Mouse (Mus musculus): Measurements from ENCODE around the gene Ercc1. TPM values are rescaled to one million over a fixed set of nuclear protein-coding genes. Genes with fewer than 3 reads are reported as not detected.

The Ercc1 gene
- polyA plus RNA-seq, 1 experiment from 2014 or later = 114 TPM

GRCm38 (mm10) chr7:19304501-19305412, 39.8 kb upstream of the Ercc1 start:
- Histone ChIP-seq H3K4me1 (peaks cover 47% of the 10 kb centered on the region), H3K36me3 (no peaks in the 10 kb centered on the region), H3K4me3 (peak overlapping the region; percentile 35), H3K27ac (replicated peaks) (no peak overlapping the region), H3K9ac (replicated peaks) (peak overlapping the region; percentile 24; the same call in 1 of the 2 replicates), H3K4me2 (replicated peaks) (peak overlapping the region; percentile 54), H3K9me3 (no peaks in the 10 kb centered on the region), H3K27me3 (peaks cover 76% of the 10 kb centered on the region)
- under 1% methylated on average over 48 of the region's 48 CpGs for WGBS
- no peak for ATAC-seq (ENCODE audit: low FRiP score, low read depth)

- no peak for ATAC-seq (ENCODE audit: low FRiP score, low read depth)
- Histone ChIP-seq H3K4me1 (peaks cover 48% of the 10 kb centered on the region), H3K36me3 (no peaks in the 10 kb centered on the region), H3K4me3 (peak overlapping the region; percentile 35; the same call in 1 of the 2 replicates), H3K9me3 (no peaks in the 10 kb centered on the region), H3K27me3 (peaks cover 76% of the 10 kb centered on the region), H3K4me2 (replicated peaks) (no peak overlapping the region; the same call in 1 of the 2 replicates), H3K9ac (replicated peaks) (no peak overlapping the region), H3K27ac (replicated peaks) (no peak overlapping the region)
- 14% methylated on average over 6 of the region's 6 CpGs for WGBS
Observed at GRCm38 (mm10) chr7:19305413-19305735, 39.2 kb upstream of the Ercc1 start.

- 54% methylated on average over 16 of the region's 16 CpGs for WGBS
- no peaks in the 10 kb centered on the region for H3K9me3 ChIP-seq
- H3K27me3 ChIP-seq = peaks cover 76% of the 10 kb centered on the region
- ATAC-seq (ENCODE audit: low FRiP score, low read depth) = no peak
- no peak overlapping the region for H3K9ac ChIP-seq (replicated peaks)
- peaks cover 50% of the 10 kb centered on the region for H3K4me1 ChIP-seq
- H3K36me3 ChIP-seq = no peaks in the 10 kb centered on the region
- H3K4me2 ChIP-seq (replicated peaks) = no peak overlapping the region
- H3K4me3 ChIP-seq = no peak overlapping the region
- H3K27ac ChIP-seq (replicated peaks) = no peak overlapping the region
Observed at GRCm38 (mm10) chr7:19305796-19306765, 38.5 kb upstream of the Ercc1 start.

- no peak overlapping the region for H3K27ac ChIP-seq (replicated peaks)
- H3K27me3 ChIP-seq = peaks cover 74% of the 10 kb centered on the region
- H3K4me3 ChIP-seq = no peak overlapping the region
- no peak for ATAC-seq (ENCODE audit: low FRiP score, low read depth)
- WGBS = 70% methylated on average over 25 of the region's 25 CpGs
- peak overlapping the region; percentile 86 for H3K4me2 ChIP-seq (replicated peaks)
- peaks cover 42% of the 10 kb centered on the region for H3K4me1 ChIP-seq
- H3K36me3 ChIP-seq = no peaks in the 10 kb centered on the region
- no peaks in the 10 kb centered on the region for H3K9me3 ChIP-seq
- no peak overlapping the region for H3K9ac ChIP-seq (replicated peaks)
Observed at GRCm38 (mm10) chr7:19306819-19307738, 37.5 kb upstream of the Ercc1 start.

- peak overlapping the region; percentile 54; the same call in 1 of the 2 replicates for H3K27ac ChIP-seq (replicated peaks)
- H3K4me2 ChIP-seq (replicated peaks) = peak overlapping the region; percentile 86
- H3K36me3 ChIP-seq = no peaks in the 10 kb centered on the region
- H3K9ac ChIP-seq (replicated peaks) = peak overlapping the region; percentile 41
- H3K4me1 ChIP-seq = peaks cover 41% of the 10 kb centered on the region
- H3K9me3 ChIP-seq = no peaks in the 10 kb centered on the region
- H3K4me3 ChIP-seq = peak overlapping the region; percentile 66
- peaks cover 69% of the 10 kb centered on the region for H3K27me3 ChIP-seq
- peak; percentile 61 for ATAC-seq (ENCODE audit: low FRiP score, low read depth)
- 2% methylated on average over 18 of the region's 18 CpGs for WGBS
Observed at GRCm38 (mm10) chr7:19307739-19308453, 36.7 kb upstream of the Ercc1 start.

- Histone ChIP-seq H3K4me3 (peak overlapping the region; percentile 66), H3K4me1 (peaks cover 41% of the 10 kb centered on the region), H3K4me2 (replicated peaks) (peak overlapping the region; percentile 86), H3K9me3 (no peaks in the 10 kb centered on the region), H3K36me3 (no peaks in the 10 kb centered on the region), H3K9ac (replicated peaks) (peak overlapping the region; percentile 46; the same call in 1 of the 2 replicates), H3K27ac (replicated peaks) (peak overlapping the region; percentile 54; the same call in 1 of the 2 replicates), H3K27me3 (peaks cover 68% of the 10 kb centered on the region)
- under 1% methylated on average over 58 of the region's 58 CpGs for WGBS
- ATAC-seq (ENCODE audit: low FRiP score, low read depth) = peak; percentile 80
Observed at GRCm38 (mm10) chr7:19308454-19309277, 35.9 kb upstream of the Ercc1 start.

GRCm38 (mm10) chr7:19309278-19309883, 35.2 kb upstream of the Ercc1 start:
- H3K9ac ChIP-seq (replicated peaks) = peak overlapping the region; percentile 46; the same call in 1 of the 2 replicates
- WGBS = 2% methylated on average over 48 of the region's 48 CpGs
- ATAC-seq (ENCODE audit: low FRiP score, low read depth) = no peak

GRCm38 (mm10) chr7:19309884-19310641, 34.5 kb upstream of the Ercc1 start, which contains the start of gene Fosb:
Gene Fosb, minus strand, starts transcription at chr7:19310051.
- under 1% methylated on average over 49 of the region's 49 CpGs for WGBS
- no peak within 1 kb of the TSS for H3K27ac ChIP-seq (replicated peaks)

More at GRCm38 (mm10) chr7:19309278-19309883, 35.2 kb upstream of the Ercc1 start:
- Histone ChIP-seq H3K4me1 (peaks cover 34% of the 10 kb centered on the region), H3K4me2 (replicated peaks) (peak overlapping the region; percentile 86), H3K27me3 (peaks cover 68% of the 10 kb centered on the region), H3K9me3 (no peaks in the 10 kb centered on the region), H3K36me3 (no peaks in the 10 kb centered on the region), H3K27ac (replicated peaks) (no peak overlapping the region), H3K4me3 (peak overlapping the region; percentile 66)

GRCm38 (mm10) chr7:19311991-19312390, 32.6 kb upstream of the Ercc1 start:
- no peak overlapping the region for H3K4me2 ChIP-seq (replicated peaks)
- H3K9ac ChIP-seq (replicated peaks) = no peak overlapping the region
- no peaks in the 10 kb centered on the region for H3K36me3 ChIP-seq
- 44% methylated on average over 4 of the region's 4 CpGs for WGBS
- ATAC-seq (ENCODE audit: low FRiP score, low read depth) = no peak
- H3K27ac ChIP-seq (replicated peaks) = no peak overlapping the region
- H3K9me3 ChIP-seq = no peaks in the 10 kb centered on the region
- H3K4me1 ChIP-seq = peaks cover 28% of the 10 kb centered on the region
- H3K4me3 ChIP-seq = no peak overlapping the region
- peaks cover 54% of the 10 kb centered on the region for H3K27me3 ChIP-seq

More at GRCm38 (mm10) chr7:19309884-19310641, 34.5 kb upstream of the Ercc1 start, which contains the start of gene Fosb:
- Histone ChIP-seq H3K4me2 (replicated peaks) (peak within 1 kb of the TSS; percentile 86), H3K9me3 (no peaks in the 10 kb centered on the region), H3K27me3 (peaks cover 68% of the 10 kb centered on the region), H3K4me3 (peak within 1 kb of the TSS; percentile 66), H3K36me3 (no peaks in the 10 kb centered on the region), H3K4me1 (peaks cover 28% of the 10 kb centered on the region), H3K9ac (replicated peaks) (peak within 1 kb of the TSS; percentile 46; the same call in 1 of the 2 replicates)
- peak; percentile 88 for ATAC-seq (ENCODE audit: low FRiP score, low read depth)

All from midbrain, embryonic 12.5 days (tissue).